Mouse (Mus musculus) bone marrow, adult 2 months (tissue): ENCODE results near the gene Speer4f1. TPM values are rescaled to one million over a fixed set of nuclear protein-coding genes. Genes with fewer than 3 reads are reported as not detected.
"Not testable (repeated sequence)": the region's sequence is repeated elsewhere in the genome, so short reads cannot be mapped to it uniquely, and the experiment has no call there.

Source experiments
- H3K27ac ChIP-seq: fragments of 200-500 bp; 2 replicates; pipeline ENCODE4 v1.5.1; 2012; ENCODE audit warnings: low read depth, mild to moderate bottlenecking, control low read depth, inconsistent platforms, low read length; ENCODE audit not compliant: control insufficient read depth, poor library complexity, insufficient read depth
- H3K4me1 ChIP-seq: fragments of 200-500 bp; 2 replicates; pipeline ENCODE4 v1.6.1; 2011; ENCODE audit warnings: low read length; ENCODE audit not compliant: control insufficient read depth, insufficient read depth
- H3K4me3 ChIP-seq: fragments of 200-500 bp; replicated peaks from 2 replicates; pipeline ENCODE3; 2011; ENCODE audit warnings: mild to moderate bottlenecking, low read depth, low read length, control low read depth; ENCODE audit not compliant: control insufficient read depth
- CTCF ChIP-seq: fragments of 200-500 bp; IDR thresholded peaks from 2 replicates; pipeline ENCODE4 v1.5.1; 2011; ENCODE audit warnings: low read length, control low read depth; ENCODE audit not compliant: control insufficient read depth, insufficient read depth
- POLR2A ChIP-seq: fragments of 200-500 bp; IDR thresholded peaks from 2 replicates; pipeline ENCODE4 v1.6.1; 2011; ENCODE audit warnings: low read depth, mild to moderate bottlenecking, control low read depth, low read length, borderline replicate concordance; ENCODE audit not compliant: control insufficient read depth
- WGBS: fragments of 180-500 bp; shearing (Covaris S2); methylation state at CpG from one replicate; pipeline ENCODE4 v1.1.7; 2018; 5-methylcytosine and 5-hydroxymethylcytosine counted together
- polyA plus RNA-seq: library from polyadenylated mRNA; stranded (reverse); fragments of >200 nt; gene quantifications from 2 replicates; pipeline ENCODE4 v1.2.4, GENCODE M21; 2011; ENCODE audit warnings: low replicate concordance; ENCODE audit not compliant: missing spikeins, insufficient read depth, insufficient read length

Speer4f1 gene
- polyA plus RNA-seq, result not detected in 2 replicates

- not testable (repeated sequence) for H3K4me3 ChIP-seq, H3K27ac ChIP-seq, H3K4me1 ChIP-seq
- 55% methylated on average over 1 of the region's 1 CpGs for WGBS
Measured at GRCm38 (mm10) chr5:17475798-17476197, at the start of gene Speer4f1. Gene Speer4f1, plus strand, starts transcription at chr5:17476098.

GRCm38 (mm10) chr5:17426930-17427329 lies 49.0 kb upstream of the Speer4f1 start:
- 77% methylated on average over 1 of the region's 1 CpGs for WGBS
- no peaks in the 10 kb centered on the region for H3K4me1 ChIP-seq
- no peak overlapping the region for H3K4me3 ChIP-seq
- TF ChIP-seq CTCF (no peak), POLR2A (no peak)
- no peak overlapping the region for H3K27ac ChIP-seq

- H3K4me1 ChIP-seq, result no peaks in the 10 kb centered on the region
- 78% methylated on average over 3 of the region's 3 CpGs for whole genome bisulfite sequencing
- H3K4me3 ChIP-seq, result no peak overlapping the region
- no peak for TF ChIP-seq POLR2A
- TF ChIP-seq CTCF, result no peak
- H3K27ac ChIP-seq, result no peak overlapping the region
Measured at GRCm38 (mm10) chr5:17434721-17435120, 41.2 kb upstream of the Speer4f1 start.

GRCm38 (mm10) chr5:17436209-17436608 lies 39.7 kb upstream of the Speer4f1 start:
- WGBS, result 69% methylated on average over 2 of the region's 2 CpGs
- H3K4me3 ChIP-seq, result no peak overlapping the region
- TF ChIP-seq CTCF (no peak), POLR2A (no peak)
- no peak overlapping the region for H3K27ac ChIP-seq
- H3K4me1 ChIP-seq, result no peaks in the 10 kb centered on the region

- Histone ChIP-seq H3K27ac (no peak overlapping the region), H3K4me1 (no peaks in the 10 kb centered on the region), H3K4me3 (no peak overlapping the region)
- no peak for TF ChIP-seq POLR2A
- no peak for TF ChIP-seq CTCF
Measured at GRCm38 (mm10) chr5:17439487-17440102, 36.3 kb upstream of the Speer4f1 start.

GRCm38 (mm10) chr5:17454059-17454458 lies 21.8 kb upstream of the Speer4f1 start:
- Histone ChIP-seq H3K4me3 (no peak overlapping the region), H3K27ac (no peak overlapping the region), H3K4me1 (no peaks in the 10 kb centered on the region)
- WGBS, result 78% methylated on average over 5 of the region's 5 CpGs
- TF ChIP-seq CTCF (no peak), POLR2A (no peak)

- TF ChIP-seq CTCF, result no peak
- TF ChIP-seq POLR2A, result no peak
- Histone ChIP-seq H3K4me3 (no peak overlapping the region), H3K4me1 (no peaks in the 10 kb centered on the region), H3K27ac (no peak overlapping the region)
- WGBS, result 78% methylated on average over 6 of the region's 6 CpGs
Measured at GRCm38 (mm10) chr5:17454952-17455586, 20.8 kb upstream of the Speer4f1 start.

GRCm38 (mm10) chr5:17456671-17457070 lies 19.2 kb upstream of the Speer4f1 start:
- Histone ChIP-seq H3K27ac (no peak overlapping the region), H3K4me1 (no peaks in the 10 kb centered on the region), H3K4me3 (no peak overlapping the region)
- TF ChIP-seq POLR2A (no peak), CTCF (no peak)
- 74% methylated on average over 3 of the region's 3 CpGs for WGBS

- 58% methylated on average over 4 of the region's 4 CpGs for WGBS
- not testable (repeated sequence) for H3K4me1 ChIP-seq, H3K4me3 ChIP-seq, H3K27ac ChIP-seq
Measured at GRCm38 (mm10) chr5:17468120-17468519, 7.8 kb upstream of the Speer4f1 start.
